Comparison of ENCODE assay signal across 27 mouse cellular contexts in genomic region chr2:159676845-159677244, GRCm38 (mm10).
DNase-seq lines count a peak whose midpoint lies in the region; ATAC-seq and TF ChIP-seq lines count a peak whose summit lies in the region.
"Had no signal": no experiment of that assay in that cellular context is flagged by ENCODE, and none has a peak within 500 bp of the region (broad histone marks: within the 10 kb centered on the region; RNA-seq: fewer than 3 reads in every experiment).

No protein-coding gene starts in this region.

- no peak for TF ChIP-seq POLR2A in kidney, adult 2 months (IDR thresholded peaks at IDR 0.05; ENCODE audit: low read depth, low read length)

- no peak overlapping the region for H3K4me3 ChIP-seq in kidney, embryonic 15.5 days (replicated peaks)
- H3K4me3 ChIP-seq in kidney, adult 2 months (ENCODE audit: insufficient read depth, low read depth, low read length) = no peak overlapping the region
- no peak overlapping the region for H3K4me3 ChIP-seq in embryonic facial prominence, embryonic 13.5 days
- H3K4me3 ChIP-seq in limb, embryonic 13.5 days = no peak overlapping the region
- H3K4me3 ChIP-seq in hindbrain, embryonic 12.5 days = no peak overlapping the region

- 16% methylated on average over 3 of the region's 3 CpGs for WGBS in kidney, embryonic 15.5 days
- 25% methylated on average over 3 of the region's 3 CpGs for WGBS in kidney, adult 2 months
- WGBS in embryonic facial prominence, embryonic 13.5 days = 16% methylated on average over 3 of the region's 3 CpGs
- 10% methylated on average over 3 of the region's 3 CpGs for WGBS in limb, embryonic 13.5 days
- 53% methylated on average over 3 of the region's 3 CpGs for WGBS in hindbrain, embryonic 12.5 days

- no peak overlapping the region for H3K4me2 ChIP-seq in kidney, embryonic 15.5 days
- H3K4me2 ChIP-seq in embryonic facial prominence, embryonic 13.5 days = no peak overlapping the region
- H3K4me2 ChIP-seq in limb, embryonic 13.5 days (replicated peaks) = no peak overlapping the region
- H3K4me2 ChIP-seq in hindbrain, embryonic 12.5 days (replicated peaks) = no peak overlapping the region
- H3K4me2 ChIP-seq: heart, embryonic 11.5 days; hindbrain, embryonic 14.5 days had no signal

- DNase-seq in kidney, adult 2 months = no peak
- DNase-seq in frontal cortex, postnatal 25 days (ENCODE audit: low spot score in 2 of 2) = no peak
- DNase-seq: adrenal gland, adult 2 months; adrenal gland, postnatal 36 days; B cell, adult 2 months; cerebellum, adult 18-20 months; gastrocnemius, postnatal 25 days; heart, adult 18-20 months; heart, postnatal 4 days; kidney, postnatal 10 days; liver; lung, adult 2 months; lung, postnatal 10 days; midbrain, embryonic 14.5 days; thymus, adult 2 months; thymus, postnatal 36 days had no signal

- no peak for TF ChIP-seq CTCF in kidney, adult 2 months (conservative IDR thresholded peaks at IDR 0.05; ENCODE audit: insufficient read depth, insufficient read length, low read depth, low read length)

- 0 out of 2 replicates have a peak, but pooled peaks cover 3% of the 10 kb centered on the region for H3K4me1 ChIP-seq in kidney, embryonic 15.5 days
- H3K4me1 ChIP-seq in kidney, adult 2 months (ENCODE audit: control insufficient read depth, insufficient read depth, low read length) = no peaks in the 10 kb centered on the region
- peaks cover 11% of the 10 kb centered on the region for H3K4me1 ChIP-seq in embryonic facial prominence, embryonic 13.5 days
- H3K4me1 ChIP-seq in limb, embryonic 13.5 days = peaks cover 14% of the 10 kb centered on the region; the same call in 1 of the 2 replicates
- H3K4me1 ChIP-seq in hindbrain, embryonic 12.5 days = no peaks in the 10 kb centered on the region

- ATAC-seq in kidney, embryonic 15.5 days (replicated peaks; ENCODE audit: low FRiP score) = peak; percentile 54; the same call in 1 of the 2 replicates
- no peak for ATAC-seq in embryonic facial prominence, embryonic 13.5 days (ENCODE audit: insufficient number of reproducible peaks, insufficient read depth, low FRiP score, low TSS enrichment, low read depth)
- ATAC-seq in limb, embryonic 13.5 days (ENCODE audit: low FRiP score, low read depth) = peak; percentile 28; the same call in 1 of the 2 replicates
- no peak for ATAC-seq in activated CD4-positive, CD25-positive, alpha-beta regulatory T cell, adult 4 months
- no peak for ATAC-seq in hindbrain, embryonic 12.5 days (ENCODE audit: low FRiP score)
- ATAC-seq: forebrain, embryonic 16.5 days; intestine, postnatal 0 days had no signal

- no peaks in the 10 kb centered on the region for H3K27me3 ChIP-seq in kidney, embryonic 15.5 days
- H3K27me3 ChIP-seq in kidney, adult 2 months (replicated peaks; ENCODE audit: control insufficient read depth, insufficient read depth, low read length) = no peaks in the 10 kb centered on the region
- H3K27me3 ChIP-seq in embryonic facial prominence, embryonic 13.5 days = no peaks in the 10 kb centered on the region
- no peaks in the 10 kb centered on the region for H3K27me3 ChIP-seq in limb, embryonic 13.5 days
- no peaks in the 10 kb centered on the region for H3K27me3 ChIP-seq in hindbrain, embryonic 12.5 days

- H3K36me3 ChIP-seq in kidney, embryonic 15.5 days = no peaks in the 10 kb centered on the region
- no peaks in the 10 kb centered on the region for H3K36me3 ChIP-seq in kidney, adult 2 months (ENCODE audit: control insufficient read depth, insufficient read depth, low read length)
- H3K36me3 ChIP-seq in embryonic facial prominence, embryonic 13.5 days = no peaks in the 10 kb centered on the region
- no peaks in the 10 kb centered on the region for H3K36me3 ChIP-seq in limb, embryonic 13.5 days
- H3K36me3 ChIP-seq in hindbrain, embryonic 12.5 days = no peaks in the 10 kb centered on the region

- no peak overlapping the region for H3K9ac ChIP-seq in kidney, embryonic 15.5 days
- H3K9ac ChIP-seq in embryonic facial prominence, embryonic 13.5 days = no peak overlapping the region
- no peak overlapping the region for H3K9ac ChIP-seq in limb, embryonic 13.5 days
- no peak overlapping the region for H3K9ac ChIP-seq in hindbrain, embryonic 12.5 days
- H3K9ac ChIP-seq: hindbrain, embryonic 14.5 days; liver, embryonic 14.5 days had no signal

- H3K27ac ChIP-seq in kidney, embryonic 15.5 days = no peak overlapping the region
- H3K27ac ChIP-seq in kidney, adult 2 months (ENCODE audit: insufficient read depth, low read depth, low read length) = no peak overlapping the region
- peak overlapping the region; percentile 53 for H3K27ac ChIP-seq in embryonic facial prominence, embryonic 13.5 days
- H3K27ac ChIP-seq in limb, embryonic 13.5 days = no peak overlapping the region
- no peak overlapping the region for H3K27ac ChIP-seq in hindbrain, embryonic 12.5 days
- H3K27ac ChIP-seq: hindbrain, embryonic 14.5 days; liver, embryonic 14.5 days; macrophage had no signal

- no peaks in the 10 kb centered on the region for H3K9me3 ChIP-seq in kidney, embryonic 15.5 days (replicated peaks)
- no peaks in the 10 kb centered on the region for H3K9me3 ChIP-seq in embryonic facial prominence, embryonic 13.5 days
- no peaks in the 10 kb centered on the region for H3K9me3 ChIP-seq in limb, embryonic 13.5 days
- H3K9me3 ChIP-seq in hindbrain, embryonic 12.5 days (replicated peaks) = no peaks in the 10 kb centered on the region

Comparison
In these comparisons a context has a peak if more than half of its experiments do, and no peak if none do; other contexts are left out.
1. ATAC-seq: peak in kidney, embryonic 15.5 days (single experiment) and limb, embryonic 13.5 days (single experiment); none in embryonic facial prominence, embryonic 13.5 days (single experiment), activated CD4-positive, CD25-positive, alpha-beta regulatory T cell, adult 4 months (single experiment) and hindbrain, embryonic 12.5 days (single experiment).